Mouse (Mus musculus): ENCODE results near the gene Evc.

The Evc gene

GRCm38 (mm10) chr5:37241224-37241623 lies 95.5 kb downstream of the Evc start:
- no peak for DNase-seq

GRCm38 (mm10) chr5:37240550-37240949 lies 96.1 kb downstream of the Evc start:
- no peak for DNase-seq
